Mouse (Mus musculus) telencephalon, adult 2 months (tissue): ENCODE measurements at regions not wholly inside any gene's neighbourhood (a gene's known extent, or its start where the extent isn't known, plus 50 kb on each side); places are given as distances from the start of the nearest gene placed in this dataset.
A peak's percentile ranks its signal among the peaks of the same experiment; 100 is the strongest.

ENCODE experiments used
- DNase-seq: peaks from one replicate; pipeline ENCODE4 v3.0.0-alpha.2; 2011; ENCODE audit warnings: low read depth, low spot score

- DNase-seq, result no peak
Observed at GRCm38 (mm10) chr13:72938156-72938874, 309.7 kb downstream of the Irx2 start.

GRCm38 (mm10) chr13:72947374-72948165 is 312.7 kb upstream of the Irx4 start:
- DNase-seq, result no peak

- DNase-seq, result no peak
Observed at GRCm38 (mm10) chr13:72958616-72959518, 301.4 kb upstream of the Irx4 start.

- no peak for DNase-seq
Observed at GRCm38 (mm10) chr13:72961291-72961690, 299.0 kb upstream of the Irx4 start.

GRCm38 (mm10) chr13:72972165-72972564 is 288.1 kb upstream of the Irx4 start:
- DNase-seq, result no peak

GRCm38 (mm10) chr13:72972894-72973293 is 287.4 kb upstream of the Irx4 start:
- DNase-seq, result no peak

- no peak for DNase-seq
Observed at GRCm38 (mm10) chr13:72977213-72977612, 283.1 kb upstream of the Irx4 start.

- DNase-seq, result no peak
Observed at GRCm38 (mm10) chr13:72977971-72978370, 282.3 kb upstream of the Irx4 start.

GRCm38 (mm10) chr13:72978966-72979365 is 281.3 kb upstream of the Irx4 start:
- no peak for DNase-seq

GRCm38 (mm10) chr13:72992589-72993409 is 267.5 kb upstream of the Irx4 start:
- DNase-seq, result no peak

- no peak for DNase-seq
Observed at GRCm38 (mm10) chr13:72993410-72993858, 266.8 kb upstream of the Irx4 start.

- peak; percentile 3 for DNase-seq
Observed at GRCm38 (mm10) chr13:72994538-72994937, 265.7 kb upstream of the Irx4 start.

GRCm38 (mm10) chr13:73008856-73009546 is 251.3 kb upstream of the Irx4 start:
- no peak for DNase-seq

GRCm38 (mm10) chr13:73009547-73010475 is 250.5 kb upstream of the Irx4 start:
- DNase-seq, result no peak

GRCm38 (mm10) chr13:73019181-73019580 is 241.1 kb upstream of the Irx4 start:
- no peak for DNase-seq

GRCm38 (mm10) chr13:73031217-73031616 is 229.1 kb upstream of the Irx4 start:
- no peak for DNase-seq

- peak; percentile 6 for DNase-seq
Observed at GRCm38 (mm10) chr13:73033055-73033454, 227.2 kb upstream of the Irx4 start.

GRCm38 (mm10) chr13:73034065-73034831 is 226.0 kb upstream of the Irx4 start:
- no peak for DNase-seq
